Mouse (Mus musculus): ENCODE data around the gene Snai1.

GRCm38 (mm10) chr2:167564551-167565311, 26.7 kb downstream of the Snai1 start:
- TF ChIP-seq CTCF (IDR thresholded peaks at IDR 0.05) = no peak
- TF ChIP-seq POLR2A (IDR thresholded peaks at IDR 0.05; ENCODE audit: insufficient read depth, low read depth, low read length) = no peak
- no peak for TF ChIP-seq EP300 (IDR thresholded peaks at IDR 0.05; ENCODE audit: insufficient read depth, low read depth, low read length)

Data from heart, adult 2 months (tissue).